Mouse (Mus musculus): ENCODE data around the gene H2al1i.

DNA sequence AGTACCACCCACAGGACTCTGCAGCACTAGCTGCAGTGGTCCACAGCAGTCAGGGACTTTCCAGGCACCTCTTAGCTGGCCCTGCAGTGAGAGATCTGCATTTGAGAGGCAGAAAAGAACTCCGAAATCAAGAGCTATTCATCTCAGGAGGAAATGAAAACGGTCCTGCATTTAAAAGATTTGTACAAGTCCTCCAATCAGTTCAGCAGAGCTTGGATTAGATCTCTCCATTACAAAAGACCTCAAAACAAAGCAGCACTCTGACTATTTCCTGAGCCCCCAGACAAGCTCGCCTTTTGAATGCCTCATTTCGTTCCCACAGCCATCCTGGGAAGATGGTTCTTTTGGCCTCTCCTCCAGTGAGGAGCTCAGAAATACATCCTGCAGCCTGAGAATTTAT is 35.2 kb upstream of the H2al1i start:
- no peak for TF ChIP-seq CTCF (IDR thresholded peaks at IDR 0.05; ENCODE audit: extremely low read depth, insufficient read depth, insufficient read length, insufficient replicate concordance)
- TF ChIP-seq POLR2A (IDR thresholded peaks at IDR 0.05; ENCODE audit: low read depth, low read length), result no peak
